Mouse (Mus musculus) liver, embryonic 16.5 days (tissue): ENCODE measurements around the gene Nfib. TPM values are rescaled to one million over a fixed set of nuclear protein-coding genes. Genes with fewer than 3 reads are reported as not detected.
"Not testable (repeated sequence)": the region's sequence is repeated elsewhere in the genome, so short reads cannot be mapped to it uniquely, and the experiment has no call there.

Experiments used
- ATAC-seq: fragments of 200-750 bp; cut with Nextera tagmentation; 2 replicates; pipeline ENCODE4 v1.8.0; 2017; ENCODE audit warnings: low read depth, mild to moderate bottlenecking, moderate number of reproducible peaks, moderate library complexity
- H3K27ac ChIP-seq: fragments of 300-500 bp; sonication (generic); 2 replicates; pipeline ENCODE4 v1.5.1; 2014; ENCODE audit warnings: mild to moderate bottlenecking, low read length
- H3K27me3 ChIP-seq: fragments of 300-500 bp; sonication (generic); 2 replicates; pipeline ENCODE4 v1.6.1; 2014; ENCODE audit warnings: low read depth, low read length, mixed read lengths; ENCODE audit not compliant: control insufficient read depth, insufficient read depth
- H3K36me3 ChIP-seq: fragments of 300-500 bp; sonication (generic); 2 replicates; pipeline ENCODE4 v1.6.1; 2014; ENCODE audit warnings: mild to moderate bottlenecking; ENCODE audit not compliant: control insufficient read depth, insufficient read depth
- H3K4me1 ChIP-seq: fragments of 300-500 bp; sonication (generic); 2 replicates; pipeline ENCODE4 v1.6.1; 2014; ENCODE audit warnings: low read depth, low read length, mixed read lengths; ENCODE audit not compliant: control insufficient read depth
- H3K4me2 ChIP-seq: fragments of 300-500 bp; sonication (generic); 2 replicates; pipeline ENCODE4 v1.6.1; 2014; ENCODE audit warnings: low read depth, low read length, mixed read lengths
- H3K4me3 ChIP-seq: fragments of 300-500 bp; sonication (generic); 2 replicates; pipeline ENCODE4 v1.5.1; 2014; ENCODE audit warnings: low read depth, mild to moderate bottlenecking, low read length
- H3K9ac ChIP-seq: fragments of 300-500 bp; sonication (generic); 2 replicates; pipeline ENCODE4 v1.6.1; 2014; ENCODE audit warnings: low read depth, low read length
- H3K9me3 ChIP-seq: fragments of 300-500 bp; sonication (generic); replicated peaks from 2 replicates; pipeline ENCODE4 v1.6.1; 2016; ENCODE audit warnings: low read length; ENCODE audit not compliant: control insufficient read depth
- WGBS: fragments of 180-500 bp; shearing (Covaris S2); extraction: QIAGEN DNeasy Blood & Tissue Kit; methylation state at CpG from one replicate; pipeline ENCODE4 v1.1.7; 2014; ENCODE audit not compliant: insufficient replicate concordance; 5-methylcytosine and 5-hydroxymethylcytosine counted together
- polyA plus RNA-seq: library from polyadenylated mRNA; unstranded; fragments of >200 nt; fragmentation: Nextera tagmentation; extraction: Ambion mirVana; gene quantifications from 2 replicates; pipeline ENCODE4 v1.2.1, GENCODE M21; 2015

Nfib gene
- polyA plus RNA-seq, 1 experiment from 2014 or later = 5.4 TPM

DNA sequence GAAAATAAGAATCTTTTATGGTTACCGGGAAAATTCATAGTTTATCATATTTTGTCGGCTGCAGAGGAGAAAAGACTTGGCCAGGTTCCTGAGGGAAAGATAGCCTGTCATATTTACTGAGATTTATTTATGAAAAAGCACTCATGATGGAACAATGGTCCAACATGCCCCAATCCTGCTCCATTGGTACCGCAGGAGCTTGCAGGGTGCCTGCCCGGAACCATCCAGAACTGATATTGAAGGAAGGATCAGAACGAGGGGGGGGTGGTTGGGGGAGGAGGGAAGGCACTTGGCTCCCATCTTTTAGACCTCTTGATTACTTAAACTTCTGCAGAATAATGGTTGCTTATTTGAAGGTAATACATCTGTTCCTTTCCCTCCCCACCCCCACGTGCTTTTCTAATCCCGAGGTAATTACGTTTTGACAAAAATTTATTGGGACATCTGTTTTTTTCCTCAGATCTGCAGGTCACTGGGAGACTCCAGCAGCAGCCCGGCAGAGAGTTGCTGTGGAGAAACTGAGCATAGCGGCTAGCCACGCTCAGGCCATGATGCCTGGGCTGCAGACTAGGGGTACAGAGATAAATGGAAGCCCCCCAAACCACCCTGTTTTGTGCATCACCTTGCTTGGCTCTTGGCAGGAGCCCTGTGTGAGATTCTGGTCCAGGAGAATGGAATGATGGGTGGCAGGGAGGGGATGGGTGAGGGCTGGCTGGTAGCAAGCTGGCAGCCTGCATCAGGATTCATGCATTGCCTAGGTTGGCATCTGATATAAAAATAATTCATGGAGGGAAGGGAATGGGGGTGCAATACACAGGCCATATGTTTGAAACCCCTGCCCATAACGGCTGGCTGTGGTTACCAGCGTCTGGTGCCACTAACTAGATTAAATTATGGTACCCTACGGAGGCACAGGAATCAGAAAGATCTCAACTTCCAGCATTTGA lies 437.4 kb downstream of the Nfib start:
- 59% methylated on average over 14 of the region's 14 CpGs for WGBS
- H3K9me3 ChIP-seq = no peaks in the 10 kb centered on the region

DNA sequence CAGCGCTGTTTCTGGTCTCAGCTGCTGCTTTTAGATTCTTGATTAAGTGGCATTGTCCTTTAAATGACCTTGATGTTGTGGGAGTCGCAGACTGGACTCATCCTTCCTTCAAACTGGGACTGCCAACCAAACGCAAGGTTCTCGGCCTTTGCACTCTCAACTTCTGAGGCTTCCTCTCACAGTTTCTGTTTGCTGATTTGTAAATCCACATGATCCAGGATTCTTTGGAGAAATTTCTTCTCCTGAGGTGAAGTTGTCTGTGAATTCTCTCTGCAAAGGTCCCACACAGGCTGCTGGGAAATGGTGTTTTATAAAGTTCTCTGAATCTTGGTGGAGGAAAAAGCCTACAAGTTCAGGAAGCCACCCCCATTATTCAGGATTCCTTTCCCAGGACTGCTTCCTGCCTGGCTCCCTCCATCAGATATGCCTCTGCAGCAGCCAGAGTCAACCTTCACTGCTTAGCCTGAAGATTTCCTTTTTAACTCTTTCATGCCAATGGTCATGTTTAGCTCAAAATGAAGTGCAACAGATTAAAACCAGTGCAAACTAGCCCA lies 439.4 kb downstream of the Nfib start:
- H3K36me3 ChIP-seq = no peaks in the 10 kb centered on the region
- H3K9me3 ChIP-seq = no peaks in the 10 kb centered on the region
- no peak overlapping the region for H3K27ac ChIP-seq
- no peaks in the 10 kb centered on the region for H3K4me1 ChIP-seq
- no peak overlapping the region for H3K9ac ChIP-seq
- WGBS = 35% methylated on average over 4 of the region's 4 CpGs
- no peak overlapping the region for H3K4me3 ChIP-seq
- no peaks in the 10 kb centered on the region for H3K27me3 ChIP-seq
- ATAC-seq = no peak
- H3K4me2 ChIP-seq = no peak overlapping the region

More for the DNA sequence above, 437.4 kb downstream of the Nfib start:
- no peaks in the 10 kb centered on the region for H3K27me3 ChIP-seq
- H3K4me2 ChIP-seq = no peak overlapping the region
- H3K9ac ChIP-seq = no peak overlapping the region
- no peak overlapping the region for H3K27ac ChIP-seq
- no peak overlapping the region for H3K4me3 ChIP-seq
- H3K36me3 ChIP-seq = no peaks in the 10 kb centered on the region
- H3K4me1 ChIP-seq = no peaks in the 10 kb centered on the region
- ATAC-seq = no peak

DNA sequence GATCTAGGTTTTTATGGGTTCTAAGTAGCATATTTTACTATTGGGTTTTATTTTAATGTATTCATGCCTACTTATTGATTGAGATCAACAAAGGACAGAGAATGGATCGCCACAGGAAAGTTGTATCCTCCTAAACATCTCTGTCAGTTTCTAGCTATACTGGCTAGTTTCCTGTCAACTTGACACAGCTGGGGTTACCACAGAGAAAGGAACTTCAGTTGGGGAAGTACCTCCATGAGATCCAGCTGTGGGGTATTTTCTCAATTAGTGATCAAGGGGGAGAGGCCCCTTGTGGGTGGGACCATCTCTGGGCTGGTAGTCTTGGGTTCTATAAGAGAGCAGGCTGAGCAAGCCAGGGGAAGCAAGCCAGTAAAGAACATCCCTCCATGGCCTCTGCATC lies 447.0 kb downstream of the Nfib start:
- not testable (repeated sequence) for ATAC-seq, H3K36me3 ChIP-seq, H3K4me3 ChIP-seq, H3K27ac ChIP-seq, H3K4me1 ChIP-seq, H3K27me3 ChIP-seq, H3K9me3 ChIP-seq, H3K9ac ChIP-seq, H3K4me2 ChIP-seq
- WGBS = 46% methylated on average over 1 of the region's 1 CpGs

DNA sequence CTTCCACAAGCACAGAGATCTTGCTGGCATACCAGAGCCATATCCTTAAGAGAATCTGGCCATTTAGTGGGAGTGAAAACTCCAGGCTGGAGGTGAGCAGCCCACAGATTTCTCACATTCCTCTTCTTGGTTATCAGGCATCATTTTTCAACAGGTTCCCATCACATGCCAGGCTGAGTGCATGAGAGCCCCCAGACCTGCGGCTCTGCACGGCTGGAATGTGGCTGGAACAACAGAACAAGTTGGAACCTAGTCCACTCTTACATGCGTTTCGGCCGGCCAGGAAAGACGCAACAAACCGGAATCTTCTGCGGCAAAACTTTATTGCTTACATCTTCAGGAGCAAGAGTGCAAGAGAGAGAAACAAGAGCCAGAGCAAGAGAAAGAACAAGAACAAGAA lies 453.5 kb downstream of the Nfib start:
- H3K36me3 ChIP-seq = no peaks in the 10 kb centered on the region
- ATAC-seq = no peak
- H3K27me3 ChIP-seq = no peaks in the 10 kb centered on the region
- H3K9ac ChIP-seq = no peak overlapping the region
- no peak overlapping the region for H3K27ac ChIP-seq
- WGBS = 75% methylated on average over 8 of the region's 8 CpGs
- no peak overlapping the region for H3K4me2 ChIP-seq
- no peaks in the 10 kb centered on the region for H3K4me1 ChIP-seq
- H3K4me3 ChIP-seq = no peak overlapping the region
- no peaks in the 10 kb centered on the region for H3K9me3 ChIP-seq

DNA sequence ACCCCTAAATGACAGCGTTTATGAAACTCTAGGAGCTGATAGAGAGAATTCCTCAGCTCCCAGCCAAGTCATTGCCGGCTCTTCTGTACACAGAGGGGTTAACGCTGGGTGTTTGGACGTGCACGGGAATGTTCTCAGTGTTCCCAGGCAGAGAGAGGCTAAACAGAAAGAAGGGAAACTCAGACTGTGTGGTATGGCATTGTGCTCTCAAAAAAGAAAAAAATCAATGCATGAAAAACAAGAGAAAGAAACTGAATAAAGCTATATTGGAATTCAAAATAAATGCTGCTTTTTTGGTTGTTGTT lies 455.2 kb downstream of the Nfib start:
- H3K27me3 ChIP-seq = no peaks in the 10 kb centered on the region
- 41% methylated on average over 5 of the region's 5 CpGs for WGBS
- H3K4me2 ChIP-seq = no peak overlapping the region
- H3K4me3 ChIP-seq = no peak overlapping the region
- H3K27ac ChIP-seq = no peak overlapping the region
- no peaks in the 10 kb centered on the region for H3K9me3 ChIP-seq
- no peak overlapping the region for H3K9ac ChIP-seq
- no peak for ATAC-seq
- H3K36me3 ChIP-seq = no peaks in the 10 kb centered on the region
- H3K4me1 ChIP-seq = no peaks in the 10 kb centered on the region

DNA sequence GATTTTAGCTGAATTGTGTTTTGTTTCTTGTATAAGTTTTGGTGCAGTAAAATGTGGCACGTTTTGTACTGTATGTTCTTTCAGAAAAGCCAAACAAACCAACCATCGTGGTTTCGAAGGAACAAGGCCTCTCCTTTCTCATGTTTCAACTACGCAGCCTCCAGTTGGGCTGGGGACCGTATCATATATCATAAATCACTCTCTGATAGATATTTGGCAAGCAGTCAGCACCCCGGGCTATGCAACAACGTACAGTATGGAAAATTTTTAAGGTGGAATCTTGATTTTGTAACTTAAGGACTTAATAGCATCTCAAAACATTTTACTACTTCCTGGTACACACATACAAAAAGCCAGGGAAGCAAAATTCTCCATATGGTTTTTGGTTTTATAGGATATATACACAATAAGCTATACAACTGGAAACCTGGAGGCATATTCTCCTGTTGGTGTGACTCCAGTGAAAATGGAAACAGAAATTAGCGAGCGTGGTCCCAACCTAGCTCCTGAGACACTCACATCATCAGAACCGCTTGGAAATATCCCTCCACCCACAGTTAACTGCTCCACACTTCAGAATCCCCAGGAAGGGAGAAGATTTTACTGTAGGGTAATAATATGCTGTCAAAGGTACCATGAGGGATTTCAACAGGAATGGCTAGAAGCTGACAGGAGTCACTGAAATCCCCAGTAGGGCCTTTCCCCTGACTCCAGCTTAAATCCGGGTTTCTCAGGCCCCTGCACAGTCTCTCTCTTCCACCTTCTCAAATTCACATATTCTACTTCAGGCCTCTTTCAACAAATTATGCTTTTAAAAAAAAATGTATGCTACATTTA lies 455.8 kb downstream of the Nfib start:
- Histone ChIP-seq H3K4me1 (no peaks in the 10 kb centered on the region), H3K27ac (no peak overlapping the region), H3K4me3 (no peak overlapping the region), H3K27me3 (no peaks in the 10 kb centered on the region), H3K9ac (no peak overlapping the region), H3K36me3 (no peaks in the 10 kb centered on the region), H3K4me2 (no peak overlapping the region), H3K9me3 (no peaks in the 10 kb centered on the region)
- ATAC-seq = no peak
- WGBS = 56% methylated on average over 11 of the region's 11 CpGs

DNA sequence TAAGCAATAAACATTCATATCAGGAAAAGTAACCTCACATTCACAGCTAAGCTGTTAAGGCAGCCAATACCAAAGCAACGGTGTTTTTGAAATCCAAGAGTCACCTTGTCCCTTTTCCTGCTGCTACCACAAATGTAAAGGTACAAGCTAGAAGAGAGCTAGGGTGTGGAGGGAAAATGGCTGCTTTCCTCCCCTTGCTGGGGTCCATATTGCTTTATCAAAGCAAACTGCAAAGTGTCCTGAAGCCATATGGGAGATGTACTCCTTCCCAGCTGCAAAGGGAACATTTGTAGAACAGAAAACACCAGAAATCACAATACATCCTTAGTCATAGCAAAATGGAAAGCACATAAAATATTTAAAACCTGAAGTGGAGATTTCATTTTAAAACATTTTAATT lies 456.6 kb downstream of the Nfib start:
- no peak for ATAC-seq
- Histone ChIP-seq H3K27ac (no peak overlapping the region), H3K4me2 (no peak overlapping the region)

DNA sequence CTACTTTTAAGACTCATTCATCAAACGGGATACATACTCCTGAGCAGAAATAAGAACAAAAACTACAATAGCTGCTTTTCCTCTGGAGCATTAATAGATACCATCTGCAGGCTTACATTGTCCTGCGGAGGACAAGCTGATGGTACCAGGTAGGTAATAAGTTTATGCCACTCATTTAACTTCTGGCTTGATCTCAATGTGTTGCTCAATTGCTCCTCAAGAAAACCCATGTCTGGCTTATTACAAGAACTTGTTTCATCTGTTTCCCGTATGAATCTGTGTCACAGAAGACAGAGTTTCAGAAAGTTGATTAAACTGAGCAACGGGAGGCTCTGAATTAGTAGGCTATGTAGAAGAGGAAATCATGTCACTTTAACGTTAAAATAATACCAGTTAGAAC lies 457.5 kb downstream of the Nfib start:
- ATAC-seq = no peak
- no peaks in the 10 kb centered on the region for H3K9me3 ChIP-seq
- H3K36me3 ChIP-seq = no peaks in the 10 kb centered on the region
- H3K27ac ChIP-seq = no peak overlapping the region
- no peak overlapping the region for H3K4me2 ChIP-seq
- no peak overlapping the region for H3K4me3 ChIP-seq
- H3K4me1 ChIP-seq = no peaks in the 10 kb centered on the region
- H3K27me3 ChIP-seq = no peaks in the 10 kb centered on the region
- no peak overlapping the region for H3K9ac ChIP-seq
- WGBS = 65% methylated on average over 5 of the region's 5 CpGs

More for the DNA sequence above, 456.6 kb downstream of the Nfib start:
- H3K4me3 ChIP-seq = no peak overlapping the region
- no peak overlapping the region for H3K9ac ChIP-seq
- H3K4me1 ChIP-seq = no peaks in the 10 kb centered on the region
- WGBS = 66% methylated on average over 1 of the region's 1 CpGs
- no peaks in the 10 kb centered on the region for H3K36me3 ChIP-seq
- H3K9me3 ChIP-seq = no peaks in the 10 kb centered on the region
- H3K27me3 ChIP-seq = no peaks in the 10 kb centered on the region

DNA sequence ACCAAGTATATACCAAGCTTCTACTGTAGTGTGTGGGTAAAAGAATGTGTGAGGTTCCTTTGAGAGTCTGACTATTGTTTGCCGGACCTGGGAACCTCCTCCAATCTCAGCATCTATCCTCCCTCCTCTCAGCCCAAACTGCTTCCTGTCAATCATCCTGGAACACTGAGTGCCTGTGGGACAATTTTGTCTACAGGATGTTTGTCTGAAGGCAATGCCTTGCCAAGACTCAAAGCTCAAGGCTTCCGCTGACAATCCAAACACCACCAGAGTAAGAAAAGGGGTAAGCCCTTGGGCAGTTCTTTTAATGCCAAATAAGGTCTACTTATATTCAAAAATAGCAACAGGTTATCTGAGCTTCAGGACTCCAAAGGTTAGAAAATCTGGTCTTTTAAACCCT lies 459.3 kb downstream of the Nfib start:
- 65% methylated on average over 2 of the region's 2 CpGs for WGBS
- H3K4me3 ChIP-seq = no peak overlapping the region

More for the DNA sequence above, 459.3 kb downstream of the Nfib start:
- H3K4me1 ChIP-seq = no peaks in the 10 kb centered on the region
- H3K9ac ChIP-seq = no peak overlapping the region
- no peak for ATAC-seq
- no peaks in the 10 kb centered on the region for H3K9me3 ChIP-seq
- no peak overlapping the region for H3K4me2 ChIP-seq
- H3K36me3 ChIP-seq = no peaks in the 10 kb centered on the region
- no peaks in the 10 kb centered on the region for H3K27me3 ChIP-seq
- H3K27ac ChIP-seq = no peak overlapping the region
